Mouse (Mus musculus) forebrain, postnatal 0 days (tissue): ENCODE measurements around the gene Gm36028. TPM values are rescaled to one million over a fixed set of nuclear protein-coding genes. Genes with fewer than 3 reads are reported as not detected.

Experiments
- ATAC-seq: fragments of 200-750 bp; cut with Nextera tagmentation; 2 replicates; pipeline ENCODE4 v1.8.0; 2017; ENCODE audit warnings: mild to moderate bottlenecking, moderate library complexity
- DNase-seq: peaks from one replicate; pipeline ENCODE4 v3.0.0-alpha.2; 2015
- H3K27ac ChIP-seq: fragments of 300-500 bp; sonication (generic); 2 replicates; pipeline ENCODE4 v1.5.1; 2014; ENCODE audit warnings: low read depth, mild to moderate bottlenecking, antibody characterized with exemption, low read length, moderate library complexity, mixed read lengths
- H3K27me3 ChIP-seq: fragments of 300-500 bp; sonication (generic); 2 replicates; pipeline ENCODE4 v1.6.1; 2014; ENCODE audit warnings: mild to moderate bottlenecking, low read length, mixed read lengths; ENCODE audit not compliant: insufficient read depth
- H3K36me3 ChIP-seq: fragments of 300-500 bp; sonication (generic); 2 replicates; pipeline ENCODE4 v1.6.1; 2014; ENCODE audit warnings: mild to moderate bottlenecking, moderate library complexity; ENCODE audit not compliant: insufficient read depth
- H3K4me1 ChIP-seq: fragments of 300-500 bp; sonication (generic); 2 replicates; pipeline ENCODE4 v1.6.1; 2014; ENCODE audit warnings: antibody characterized with exemption; ENCODE audit not compliant: insufficient read depth
- H3K4me2 ChIP-seq: fragments of 300-500 bp; sonication (generic); 2 replicates; pipeline ENCODE4 v1.6.1; 2014; ENCODE audit warnings: low read depth, mild to moderate bottlenecking, moderate library complexity
- H3K4me3 ChIP-seq: fragments of 300-500 bp; sonication (generic); 2 replicates; pipeline ENCODE4 v1.5.1; 2014; ENCODE audit warnings: low read depth, low read length, mixed read lengths
- H3K9ac ChIP-seq: fragments of 300-500 bp; sonication (generic); 2 replicates; pipeline ENCODE4 v1.6.1; 2014; ENCODE audit warnings: mild to moderate bottlenecking
- H3K9me3 ChIP-seq: fragments of 300-500 bp; sonication (generic); 2 replicates; pipeline ENCODE4 v1.6.1; 2016; ENCODE audit warnings: low read length
- CTCF ChIP-seq: sonication (generic); IDR thresholded peaks from 2 replicates; pipeline ENCODE4 v1.5.1; 2016; ENCODE audit warnings: antibody characterized with exemption, control low read depth, low read depth
- WGBS: fragments of 180-500 bp; shearing (Covaris S2); extraction: QIAGEN DNeasy Blood & Tissue Kit; methylation state at CpG from one replicate; pipeline ENCODE4 v1.1.7; 2014; 5-methylcytosine and 5-hydroxymethylcytosine counted together
- polyA plus RNA-seq: library from polyadenylated mRNA; unstranded; fragments of >200 nt; fragmentation: Nextera tagmentation; extraction: Ambion mirVana; gene quantifications from 2 replicates; pipeline ENCODE4 v1.2.1, GENCODE M21; 2015
- total RNA-seq: library from RNA; depleted of rRNA; stranded (reverse); fragments of >200 nt; gene quantifications from 2 replicates; pipeline ENCODE4 v1.2.3, GENCODE M21; 2014

Gm36028 gene
- total and polyA plus RNA-seq, 2 experiments from 2014 or later, result 0.28 TPM; not detected in 1

DNA sequence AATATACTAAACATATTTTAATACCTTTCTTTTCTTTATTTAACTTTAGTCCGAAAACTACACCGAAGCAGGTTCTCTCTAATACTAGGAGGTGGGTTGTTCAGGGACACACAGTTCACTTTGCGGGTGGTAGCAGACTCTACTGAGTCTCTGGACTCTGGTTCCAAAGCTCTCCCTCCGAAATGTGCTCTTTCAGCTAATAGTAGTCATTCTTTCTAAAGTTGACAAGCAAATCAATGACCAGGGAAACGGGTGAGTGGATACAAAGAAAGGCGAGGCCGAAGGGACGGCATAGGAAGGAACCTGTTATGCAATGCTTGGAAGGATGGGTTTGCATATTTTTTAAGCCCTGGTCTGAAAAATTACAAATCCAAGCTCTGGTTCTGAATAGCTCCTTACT, 3.5 kb downstream of the Gm36028 start:
- 66% methylated on average over 8 of the region's 8 CpGs for WGBS
- Histone ChIP-seq H3K4me3 (no peak overlapping the region), H3K27me3 (no peaks in the 10 kb centered on the region), H3K27ac (no peak overlapping the region), H3K36me3 (no peaks in the 10 kb centered on the region), H3K4me1 (no peaks in the 10 kb centered on the region), H3K9ac (no peak overlapping the region), H3K4me2 (no peak overlapping the region), H3K9me3 (no peaks in the 10 kb centered on the region)
- no peak for TF ChIP-seq CTCF
- ATAC-seq (no peak), DNase-seq (no peak)

DNA sequence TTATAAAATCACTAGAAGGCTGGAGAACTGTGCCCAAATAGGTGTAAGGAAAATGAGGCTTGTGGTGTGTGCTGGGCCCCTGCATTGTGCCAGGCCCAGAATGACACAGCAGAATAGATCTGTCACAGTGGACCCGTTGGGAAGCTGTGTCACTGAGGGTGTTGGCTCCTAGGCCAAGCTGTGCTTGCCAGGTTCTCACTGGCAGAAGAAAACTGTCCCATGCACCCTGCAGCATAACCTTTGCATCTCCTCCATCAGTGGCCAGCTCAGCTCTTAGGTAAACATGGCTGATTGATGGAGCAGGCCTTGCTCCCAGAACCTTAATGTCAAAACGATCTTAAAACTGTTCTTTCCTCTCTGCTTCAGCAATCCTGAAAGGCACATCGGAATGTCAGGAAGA, 4.6 kb downstream of the Gm36028 start:
- DNase-seq, result no peak
- Histone ChIP-seq H3K9me3 (no peaks in the 10 kb centered on the region), H3K27ac (no peak overlapping the region), H3K4me2 (no peak overlapping the region), H3K4me1 (no peaks in the 10 kb centered on the region), H3K36me3 (no peaks in the 10 kb centered on the region), H3K27me3 (no peaks in the 10 kb centered on the region), H3K4me3 (no peak overlapping the region), H3K9ac (no peak overlapping the region)
- no peak for ATAC-seq
- TF ChIP-seq CTCF, result no peak
- WGBS, result 66% methylated on average over 3 of the region's 3 CpGs

DNA sequence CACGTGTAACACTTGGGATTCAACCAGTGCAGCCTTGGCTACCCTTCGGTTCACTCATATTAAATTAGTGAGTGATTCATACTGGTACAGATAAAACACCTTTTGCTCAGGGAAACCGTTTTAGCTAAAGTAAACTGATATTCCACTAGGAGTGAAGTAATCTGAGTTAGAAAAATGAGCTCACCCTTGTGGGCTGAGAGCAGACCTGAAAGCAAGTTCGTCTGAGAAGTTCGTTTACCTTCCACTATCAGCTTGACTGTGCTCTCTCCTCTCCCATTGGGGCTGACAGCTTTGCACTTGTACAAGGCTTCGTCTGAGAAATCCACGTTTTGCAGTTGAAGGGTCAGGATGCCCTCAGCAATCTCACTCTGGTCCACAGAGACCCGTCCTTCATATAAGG, 5.4 kb downstream of the Gm36028 start:
- no peak for ATAC-seq
- Histone ChIP-seq H3K27me3 (no peaks in the 10 kb centered on the region), H3K27ac (no peak overlapping the region), H3K4me3 (no peak overlapping the region), H3K4me1 (no peaks in the 10 kb centered on the region), H3K9me3 (no peaks in the 10 kb centered on the region), H3K9ac (no peak overlapping the region), H3K36me3 (no peaks in the 10 kb centered on the region), H3K4me2 (no peak overlapping the region)
- 84% methylated on average over 8 of the region's 8 CpGs for WGBS
- DNase-seq, result no peak
- no peak for TF ChIP-seq CTCF

- Histone ChIP-seq H3K4me1 (no peaks in the 10 kb centered on the region), H3K9ac (no peak overlapping the region), H3K27me3 (no peaks in the 10 kb centered on the region), H3K4me2 (no peak overlapping the region), H3K9me3 (no peaks in the 10 kb centered on the region), H3K4me3 (no peak overlapping the region), H3K36me3 (no peaks in the 10 kb centered on the region), H3K27ac (no peak overlapping the region)
- 82% methylated on average over 5 of the region's 5 CpGs for WGBS
- ATAC-seq (no peak), DNase-seq (no peak)
- no peak for TF ChIP-seq CTCF
Measured at GRCm38 (mm10) chr16:37854593-37854992, 6.4 kb downstream of the Gm36028 start.

- DNase-seq (no peak), ATAC-seq (no peak)
- Histone ChIP-seq H3K4me1 (no peaks in the 10 kb centered on the region), H3K27me3 (no peaks in the 10 kb centered on the region), H3K36me3 (no peaks in the 10 kb centered on the region), H3K4me3 (no peak overlapping the region), H3K9me3 (no peaks in the 10 kb centered on the region), H3K27ac (no peak overlapping the region), H3K4me2 (no peak overlapping the region), H3K9ac (no peak overlapping the region)
- no peak for TF ChIP-seq CTCF
- WGBS, result 77% methylated on average over 14 of the region's 14 CpGs
Measured at GRCm38 (mm10) chr16:37854054-37854453, 6.9 kb downstream of the Gm36028 start.

DNA sequence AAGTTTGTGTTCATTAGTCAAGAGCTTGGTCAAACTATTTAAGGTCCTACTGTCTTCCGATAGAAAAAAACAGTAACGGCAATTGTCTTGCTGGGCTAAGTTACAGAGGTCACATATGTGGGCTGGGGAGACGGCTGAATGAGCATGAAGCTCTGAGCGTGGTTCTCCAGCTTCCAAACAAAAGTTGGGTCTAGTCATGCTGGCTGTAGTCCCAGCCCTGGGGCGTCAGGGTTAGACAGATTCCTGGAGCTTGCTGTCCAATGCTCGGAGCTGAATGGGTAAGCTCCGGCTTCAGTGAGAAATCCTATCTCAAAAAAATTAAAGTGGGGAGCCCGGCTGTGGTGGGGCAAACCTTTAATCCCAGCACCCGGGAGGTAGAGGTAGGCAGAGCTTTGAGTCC, 7.7 kb downstream of the Gm36028 start:
- Histone ChIP-seq H3K4me3 (no peak overlapping the region), H3K36me3 (no peaks in the 10 kb centered on the region), H3K9me3 (no peaks in the 10 kb centered on the region), H3K27ac (no peak overlapping the region), H3K4me1 (no peaks in the 10 kb centered on the region), H3K9ac (no peak overlapping the region), H3K4me2 (no peak overlapping the region), H3K27me3 (no peaks in the 10 kb centered on the region)
- WGBS, result 46% methylated on average over 9 of the region's 9 CpGs
- TF ChIP-seq CTCF, result no peak
- ATAC-seq, result no peak
- peak; percentile 16 for DNase-seq

GRCm38 (mm10) chr16:37851366-37851765, 9.6 kb downstream of the Gm36028 start:
- no peak overlapping the region for H3K4me2 ChIP-seq
- ATAC-seq (no peak), DNase-seq (no peak)
- TF ChIP-seq CTCF, result no peak
- H3K9ac ChIP-seq, result no peak overlapping the region
- WGBS, result 68% methylated on average over 5 of the region's 5 CpGs
- H3K36me3 ChIP-seq, result no peaks in the 10 kb centered on the region
- no peak overlapping the region for H3K4me3 ChIP-seq
- H3K27me3 ChIP-seq, result no peaks in the 10 kb centered on the region
- no peaks in the 10 kb centered on the region for H3K9me3 ChIP-seq
- no peak overlapping the region for H3K27ac ChIP-seq
- no peaks in the 10 kb centered on the region for H3K4me1 ChIP-seq

DNA sequence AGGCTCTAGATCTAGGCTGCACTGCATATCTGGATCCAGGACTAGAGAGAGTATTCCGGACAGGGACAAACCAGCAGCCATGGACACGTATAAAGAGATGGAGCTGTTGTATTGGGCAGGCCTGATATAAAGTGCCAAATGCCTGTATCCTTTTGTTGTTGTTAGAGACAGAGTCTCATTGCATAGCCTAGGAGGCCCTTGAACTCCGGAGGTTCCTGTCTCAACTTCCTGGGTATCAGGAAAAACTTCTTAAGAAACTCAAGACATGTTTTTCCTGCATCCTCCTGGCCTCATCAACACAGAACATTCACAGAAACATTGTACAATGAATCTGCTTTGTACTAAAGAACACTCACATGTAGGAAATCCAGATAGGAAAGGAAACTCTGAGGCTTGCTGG, 13.9 kb downstream of the Gm36028 start:
- Histone ChIP-seq H3K4me2 (no peak overlapping the region), H3K4me1 (no peaks in the 10 kb centered on the region), H3K4me3 (no peak overlapping the region), H3K9me3 (no peaks in the 10 kb centered on the region), H3K36me3 (no peaks in the 10 kb centered on the region), H3K9ac (no peak overlapping the region), H3K27me3 (no peaks in the 10 kb centered on the region), H3K27ac (no peak overlapping the region)
- TF ChIP-seq CTCF, result no peak
- no peak for ATAC-seq
- no peak for DNase-seq
- 92% methylated on average over 3 of the region's 3 CpGs for WGBS
